Mouse (Mus musculus) stomach, embryonic 15.5 days (tissue): ENCODE data around the gene Mindy4. TPM values are rescaled to one million over a fixed set of nuclear protein-coding genes. Genes with fewer than 3 reads are reported as not detected.

Source experiments
- ATAC-seq: fragments of 200-750 bp; cut with Nextera tagmentation; 2 replicates; pipeline ENCODE4 v1.8.0; 2017; ENCODE audit warnings: low read depth, moderate number of reproducible peaks, moderate TSS enrichment; ENCODE audit not compliant: insufficient read depth, low FRiP score
- H3K27ac ChIP-seq: fragments of 300-500 bp; sonication (generic); 2 replicates; pipeline ENCODE4 v1.5.1; 2015; ENCODE audit warnings: mild to moderate bottlenecking, inconsistent platforms
- H3K27me3 ChIP-seq: fragments of 300-500 bp; sonication (generic); replicated peaks from 2 replicates; pipeline ENCODE4 v1.6.1; 2015; ENCODE audit warnings: inconsistent platforms
- H3K36me3 ChIP-seq: fragments of 300-500 bp; sonication (generic); 2 replicates; pipeline ENCODE4 v1.6.1; 2015; ENCODE audit warnings: inconsistent platforms
- H3K4me1 ChIP-seq: fragments of 300-500 bp; sonication (generic); 2 replicates; pipeline ENCODE4 v1.6.1; 2015; ENCODE audit warnings: inconsistent platforms
- H3K4me2 ChIP-seq: fragments of 300-500 bp; sonication (generic); 2 replicates; pipeline ENCODE4 v1.6.1; 2015; ENCODE audit warnings: mild to moderate bottlenecking, inconsistent platforms
- H3K4me3 ChIP-seq: fragments of 300-500 bp; sonication (generic); replicated peaks from 2 replicates; pipeline ENCODE4 v1.5.1; 2015; ENCODE audit warnings: inconsistent platforms
- H3K9ac ChIP-seq: fragments of 300-500 bp; sonication (generic); 2 replicates; pipeline ENCODE4 v1.6.1; 2015; ENCODE audit warnings: inconsistent platforms
- H3K9me3 ChIP-seq: fragments of 300-500 bp; sonication (generic); 2 replicates; pipeline ENCODE4 v1.6.1; 2016; ENCODE audit warnings: inconsistent platforms
- WGBS: fragments of 180-500 bp; shearing (Covaris S2); methylation state at CpG from one replicate; pipeline ENCODE4 v1.1.7; 2015; 5-methylcytosine and 5-hydroxymethylcytosine counted together
- polyA plus RNA-seq: library from polyadenylated mRNA; unstranded; fragments of >200 nt; fragmentation: Nextera tagmentation; extraction: Ambion mirVana; gene quantifications from 2 replicates; pipeline ENCODE4 v1.2.1, GENCODE M21; 2015

Mindy4 gene
- polyA plus RNA-seq, 1 experiment from 2014 or later, result 8.7 TPM

DNA sequence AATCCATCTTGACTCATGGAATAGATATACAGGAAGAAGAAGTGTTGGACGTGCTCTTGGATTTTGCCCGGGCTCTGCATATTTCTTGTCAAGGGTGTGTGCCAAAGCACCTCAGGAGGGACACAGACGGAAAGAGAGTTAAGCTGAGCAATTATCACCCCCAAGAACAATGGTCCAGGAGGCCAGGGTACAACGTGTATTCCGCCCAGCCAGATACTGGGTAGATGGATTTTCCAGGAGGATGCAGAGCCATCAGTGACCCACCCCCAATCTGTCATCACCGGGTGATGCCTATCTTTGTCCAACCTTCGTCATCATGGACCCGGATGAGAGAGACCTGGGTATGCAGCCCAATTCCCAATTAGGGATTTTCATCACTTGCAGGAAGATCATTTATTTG is 42.5 kb downstream of the Mindy4 start:
- Histone ChIP-seq H3K9me3 (no peaks in the 10 kb centered on the region), H3K27me3 (no peaks in the 10 kb centered on the region), H3K4me2 (no peak overlapping the region), H3K4me1 (no peaks in the 10 kb centered on the region), H3K27ac (no peak overlapping the region), H3K36me3 (no peaks in the 10 kb centered on the region), H3K4me3 (no peak overlapping the region), H3K9ac (no peak overlapping the region)
- no peak for ATAC-seq
- 86% methylated on average over 8 of the region's 8 CpGs for WGBS

DNA sequence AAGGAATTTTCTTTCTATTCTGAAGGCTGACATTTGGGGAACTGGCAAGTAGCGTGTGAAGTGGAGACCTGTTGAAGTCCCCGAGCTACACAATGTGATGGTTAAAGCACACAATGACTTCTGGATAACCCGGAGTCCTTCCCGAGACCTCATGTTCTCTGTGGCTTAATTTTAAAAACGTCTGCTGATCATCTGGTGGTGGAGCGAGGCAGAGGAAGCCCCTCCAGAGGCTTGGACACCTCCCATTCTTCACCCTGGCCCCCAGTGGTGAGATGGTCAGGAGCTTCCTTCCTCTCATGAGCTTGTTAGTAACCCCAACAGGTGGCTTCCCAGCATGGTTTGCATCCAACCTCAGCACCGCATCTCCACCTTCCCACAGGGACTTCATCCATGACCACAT is 43.3 kb downstream of the Mindy4 start:
- 89% methylated on average over 7 of the region's 7 CpGs for WGBS
- no peaks in the 10 kb centered on the region for H3K27me3 ChIP-seq
- no peaks in the 10 kb centered on the region for H3K4me1 ChIP-seq
- no peak for ATAC-seq
- no peak overlapping the region for H3K4me2 ChIP-seq
- H3K9me3 ChIP-seq, result no peaks in the 10 kb centered on the region
- H3K27ac ChIP-seq, result no peak overlapping the region
- no peak overlapping the region for H3K9ac ChIP-seq
- no peaks in the 10 kb centered on the region for H3K36me3 ChIP-seq
- H3K4me3 ChIP-seq, result no peak overlapping the region

DNA sequence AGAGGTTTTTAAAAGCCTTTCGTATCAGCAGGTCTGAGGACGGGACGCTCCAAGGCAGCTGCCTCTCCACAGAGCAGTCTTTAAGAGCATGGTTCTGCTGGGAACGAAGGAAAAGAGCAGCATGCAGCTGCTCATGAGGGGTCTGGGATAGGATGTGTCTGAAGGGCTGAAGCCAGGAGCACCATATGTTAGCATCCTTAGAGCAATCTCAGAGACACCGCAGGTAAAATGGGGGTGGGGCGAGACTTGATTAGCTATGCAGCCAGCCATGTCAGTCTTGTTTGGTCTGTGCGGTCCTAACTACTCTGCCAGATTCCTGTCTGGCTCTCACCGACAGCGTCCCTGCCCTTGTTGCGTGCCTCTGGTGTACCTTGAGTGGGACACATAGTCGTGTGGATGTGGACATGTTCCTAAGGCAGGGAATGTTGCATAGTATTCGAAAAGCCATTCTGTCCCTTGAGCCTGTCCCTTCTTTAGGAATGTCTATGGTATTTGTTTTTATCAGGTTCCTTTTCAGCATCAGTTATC is 43.8 kb downstream of the Mindy4 start:
- Histone ChIP-seq H3K9ac (no peak overlapping the region), H3K27ac (no peak overlapping the region), H3K4me2 (no peak overlapping the region), H3K4me3 (no peak overlapping the region), H3K9me3 (no peaks in the 10 kb centered on the region), H3K4me1 (no peaks in the 10 kb centered on the region), H3K27me3 (no peaks in the 10 kb centered on the region), H3K36me3 (no peaks in the 10 kb centered on the region)
- no peak for ATAC-seq
- 86% methylated on average over 12 of the region's 12 CpGs for WGBS

DNA sequence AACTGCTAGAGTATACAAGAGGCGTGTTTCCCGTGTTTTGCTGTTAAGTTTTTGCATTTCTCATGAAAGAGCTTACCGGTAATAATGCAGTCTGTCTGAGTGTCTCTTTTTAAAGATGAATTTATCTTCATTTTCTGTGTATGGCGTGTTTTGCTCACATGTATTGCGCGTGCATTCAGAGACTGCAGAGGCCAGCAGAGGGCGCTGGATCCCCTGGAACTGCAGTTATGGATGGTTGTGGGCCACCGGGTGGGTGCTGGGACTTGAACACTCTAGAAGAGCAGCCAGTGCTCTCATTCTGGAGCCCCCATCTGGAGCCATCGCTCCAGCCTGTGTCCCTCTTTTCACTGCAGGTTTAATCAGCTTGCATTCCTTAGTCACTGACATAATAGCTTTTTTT is 46.1 kb downstream of the Mindy4 start:
- Histone ChIP-seq H3K4me3 (no peak overlapping the region), H3K4me1 (no peaks in the 10 kb centered on the region)
- WGBS, result 90% methylated on average over 9 of the region's 9 CpGs

DNA sequence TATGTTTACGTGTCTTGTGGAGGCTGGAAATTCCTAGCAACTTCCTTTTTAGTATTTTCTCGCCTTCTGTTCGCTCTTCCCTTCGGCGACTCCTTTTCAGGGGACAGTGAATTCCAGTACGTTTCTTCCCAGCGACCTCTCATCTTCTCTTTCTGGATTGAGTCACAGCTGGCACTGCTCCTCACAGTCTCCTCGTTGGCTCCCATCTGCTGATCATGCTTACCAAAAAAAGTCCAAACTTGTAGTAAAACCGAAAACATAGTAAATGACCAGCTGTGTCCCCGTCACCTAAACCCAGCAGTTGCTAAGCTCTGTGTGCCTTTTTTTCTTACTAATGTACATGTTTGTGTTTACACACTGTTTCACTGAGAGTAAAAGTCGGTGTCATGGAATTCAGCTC is 47.6 kb downstream of the Mindy4 start:
- WGBS, result 73% methylated on average over 11 of the region's 11 CpGs
- no peaks in the 10 kb centered on the region for H3K4me1 ChIP-seq
- H3K36me3 ChIP-seq, result no peaks in the 10 kb centered on the region
- no peaks in the 10 kb centered on the region for H3K9me3 ChIP-seq
- H3K4me2 ChIP-seq, result no peak overlapping the region
- ATAC-seq, result no peak
- no peak overlapping the region for H3K9ac ChIP-seq
- H3K27me3 ChIP-seq, result no peaks in the 10 kb centered on the region
- H3K27ac ChIP-seq, result no peak overlapping the region
- H3K4me3 ChIP-seq, result no peak overlapping the region

More for the DNA sequence above, 46.1 kb downstream of the Mindy4 start:
- Histone ChIP-seq H3K4me2 (no peak overlapping the region), H3K27me3 (no peaks in the 10 kb centered on the region), H3K9me3 (no peaks in the 10 kb centered on the region), H3K27ac (no peak overlapping the region), H3K9ac (no peak overlapping the region), H3K36me3 (no peaks in the 10 kb centered on the region)
- no peak for ATAC-seq

DNA sequence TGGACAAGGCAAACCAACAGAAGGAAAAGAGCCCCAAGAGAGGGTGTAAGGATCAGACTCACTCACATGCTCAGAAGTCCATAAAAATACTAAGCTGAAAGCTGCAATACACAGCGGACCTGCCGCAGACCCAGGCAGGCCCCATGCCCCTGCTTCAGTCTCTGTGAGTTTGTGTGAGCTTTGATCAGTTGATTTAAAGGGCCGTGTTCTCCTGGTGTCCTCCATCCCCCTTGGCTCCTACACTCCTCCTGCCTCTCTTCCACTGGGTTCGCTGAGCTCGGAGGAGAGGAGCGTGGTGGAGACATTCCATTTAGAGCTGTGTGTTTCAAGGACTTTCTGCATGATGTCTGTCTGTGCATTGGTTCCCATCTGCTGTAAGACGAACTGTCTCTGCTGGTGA is 48.4 kb downstream of the Mindy4 start:
- Histone ChIP-seq H3K9me3 (no peaks in the 10 kb centered on the region), H3K27me3 (no peaks in the 10 kb centered on the region), H3K9ac (no peak overlapping the region), H3K4me2 (no peak overlapping the region), H3K36me3 (no peaks in the 10 kb centered on the region), H3K27ac (no peak overlapping the region), H3K4me3 (no peak overlapping the region), H3K4me1 (no peaks in the 10 kb centered on the region)
- ATAC-seq, result no peak
- 73% methylated on average over 7 of the region's 7 CpGs for WGBS

DNA sequence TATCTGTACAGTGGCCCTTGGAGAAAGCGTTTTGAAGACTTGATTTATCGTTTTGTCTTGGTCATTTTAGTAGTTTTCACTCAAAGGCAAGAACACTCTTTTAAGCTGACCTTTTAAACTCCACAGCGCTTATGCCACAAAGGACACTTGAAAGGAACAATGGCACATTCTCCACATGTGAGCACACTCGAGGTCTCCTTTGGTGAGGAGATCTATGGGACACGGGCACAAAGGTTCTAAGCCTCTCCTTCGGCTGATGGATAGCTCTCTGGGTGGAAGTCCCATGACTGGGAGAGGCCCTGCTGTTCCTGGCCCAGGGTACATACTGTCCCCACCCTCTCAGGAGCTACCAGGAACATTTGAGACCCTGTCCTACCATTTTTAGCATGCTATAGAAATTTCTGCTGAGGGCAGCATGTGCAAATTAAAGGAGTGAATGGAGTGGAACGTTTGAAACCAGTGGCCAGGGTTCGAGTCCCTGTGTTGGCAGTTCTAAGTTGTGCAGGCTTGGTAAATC is 49.6 kb downstream of the Mindy4 start:
- Histone ChIP-seq H3K4me1 (no peaks in the 10 kb centered on the region), H3K27me3 (no peaks in the 10 kb centered on the region), H3K9ac (no peak overlapping the region), H3K4me2 (no peak overlapping the region), H3K36me3 (no peaks in the 10 kb centered on the region), H3K9me3 (no peaks in the 10 kb centered on the region), H3K27ac (no peak overlapping the region), H3K4me3 (no peak overlapping the region)
- 81% methylated on average over 8 of the region's 8 CpGs for WGBS
- ATAC-seq, result no peak

DNA sequence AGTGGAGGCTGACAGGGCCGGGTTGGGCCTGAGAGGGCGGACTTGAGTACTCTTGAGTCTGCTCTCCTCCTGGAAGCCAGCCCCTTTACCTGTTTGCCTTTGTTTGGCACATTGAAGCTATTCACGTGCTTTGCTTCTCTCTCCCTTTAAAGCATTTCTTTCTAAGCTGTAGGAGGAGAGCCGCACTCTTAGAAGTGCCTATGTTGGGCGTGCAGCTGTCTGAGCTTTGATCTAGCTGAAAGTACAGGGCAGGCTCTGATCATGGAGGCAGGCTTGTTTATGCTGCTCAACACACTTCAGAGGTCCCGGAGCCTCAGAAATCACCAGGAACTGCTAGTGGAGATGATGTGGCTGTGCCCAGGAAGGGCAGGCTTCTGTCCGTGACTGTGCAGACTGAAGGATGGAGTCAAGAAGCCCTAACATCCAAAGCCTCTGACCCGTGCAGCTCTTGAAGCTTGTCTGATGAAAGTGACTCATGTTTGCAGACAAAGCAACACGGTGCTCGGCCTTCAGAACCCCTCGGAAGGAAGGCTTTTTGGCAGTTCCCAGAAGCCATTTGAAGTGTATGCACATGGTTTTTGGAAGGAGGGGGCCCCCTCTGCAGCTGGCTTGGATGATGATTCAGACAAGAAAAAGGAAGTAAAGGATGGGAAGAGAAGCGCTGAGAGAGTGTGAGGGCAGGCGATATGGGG is 53.5 kb downstream of the Mindy4 start:
- no peak overlapping the region for H3K4me2 ChIP-seq
- H3K9ac ChIP-seq, result no peak overlapping the region
- no peaks in the 10 kb centered on the region for H3K36me3 ChIP-seq
- no peaks in the 10 kb centered on the region for H3K9me3 ChIP-seq
- no peak for ATAC-seq
- 71% methylated on average over 13 of the region's 13 CpGs for WGBS
- H3K4me3 ChIP-seq, result no peak overlapping the region
- no peaks in the 10 kb centered on the region for H3K4me1 ChIP-seq
- H3K27ac ChIP-seq, result no peak overlapping the region
- H3K27me3 ChIP-seq, result no peaks in the 10 kb centered on the region

DNA sequence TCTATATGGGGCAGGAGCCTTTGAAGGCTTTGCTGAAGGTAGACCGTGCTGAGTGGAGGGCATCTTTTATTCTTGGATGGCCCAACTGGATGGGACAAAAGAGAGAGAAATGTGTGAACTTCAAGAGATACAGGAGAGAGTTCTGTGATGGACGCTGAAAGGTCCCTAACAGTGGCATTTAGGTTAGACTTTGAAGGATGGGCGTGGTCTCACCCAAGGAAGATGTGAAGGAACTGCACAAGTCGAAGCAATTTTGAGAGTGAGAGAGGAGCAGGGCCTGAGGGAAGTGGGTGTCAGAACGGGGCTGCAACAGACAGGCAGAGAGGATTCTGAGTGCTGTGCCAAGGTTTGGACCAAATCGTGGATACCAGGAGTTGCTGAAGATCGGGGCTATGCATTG is 54.1 kb downstream of the Mindy4 start:
- ATAC-seq, result no peak
- Histone ChIP-seq H3K4me2 (no peak overlapping the region), H3K9ac (no peak overlapping the region), H3K4me3 (no peak overlapping the region), H3K36me3 (no peaks in the 10 kb centered on the region), H3K27me3 (no peaks in the 10 kb centered on the region), H3K9me3 (no peaks in the 10 kb centered on the region), H3K27ac (no peak overlapping the region), H3K4me1 (no peaks in the 10 kb centered on the region)
- 80% methylated on average over 7 of the region's 7 CpGs for WGBS

DNA sequence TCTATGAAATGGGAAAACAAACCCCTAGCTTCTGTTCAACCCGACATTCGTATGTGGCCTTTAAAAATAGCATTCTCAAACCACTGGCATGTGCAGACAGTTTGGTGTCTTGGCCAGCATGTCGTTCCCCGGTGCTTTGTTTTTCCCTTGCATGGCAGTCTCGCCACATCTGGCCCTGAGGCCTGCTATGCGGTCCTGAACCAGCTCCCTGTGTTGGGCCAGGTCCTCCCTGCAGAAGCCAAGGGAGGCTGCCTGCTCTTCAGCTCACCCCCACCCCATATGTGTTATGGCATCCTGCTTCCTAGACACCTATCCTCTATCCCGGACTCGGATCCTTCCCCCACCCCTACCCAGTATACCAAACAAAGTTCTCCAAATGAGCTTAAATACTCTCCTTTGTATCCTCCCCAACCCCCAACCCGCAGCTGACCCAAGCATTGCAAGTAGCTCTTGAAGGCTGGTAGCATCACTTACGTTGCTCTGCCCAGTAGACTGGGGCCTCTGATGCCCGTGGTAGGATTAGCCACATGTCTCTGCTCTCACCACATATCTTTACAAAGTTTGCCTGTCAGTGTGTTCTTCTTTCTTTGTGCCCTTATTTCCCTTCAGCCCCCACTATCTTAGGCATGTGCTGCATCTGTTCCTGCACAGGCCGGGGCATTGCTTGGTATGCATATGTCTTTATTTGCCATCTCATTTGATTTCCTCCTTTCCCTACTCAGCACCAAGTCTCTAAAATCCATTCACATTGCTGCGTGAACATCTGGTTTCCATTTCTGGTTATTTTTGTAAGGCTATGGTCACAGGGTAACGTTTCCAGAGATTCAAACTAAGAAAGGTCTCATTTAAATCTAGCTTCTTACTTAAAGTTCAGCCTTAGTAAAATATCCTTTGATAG is 55.5 kb downstream of the Mindy4 start:
- ATAC-seq, result no peak
- WGBS, result 82% methylated on average over 14 of the region's 14 CpGs
- Histone ChIP-seq H3K4me3 (no peak overlapping the region), H3K27me3 (no peaks in the 10 kb centered on the region), H3K4me2 (no peak overlapping the region), H3K9me3 (no peaks in the 10 kb centered on the region), H3K4me1 (no peaks in the 10 kb centered on the region), H3K9ac (no peak overlapping the region), H3K27ac (no peak overlapping the region), H3K36me3 (no peaks in the 10 kb centered on the region)

DNA sequence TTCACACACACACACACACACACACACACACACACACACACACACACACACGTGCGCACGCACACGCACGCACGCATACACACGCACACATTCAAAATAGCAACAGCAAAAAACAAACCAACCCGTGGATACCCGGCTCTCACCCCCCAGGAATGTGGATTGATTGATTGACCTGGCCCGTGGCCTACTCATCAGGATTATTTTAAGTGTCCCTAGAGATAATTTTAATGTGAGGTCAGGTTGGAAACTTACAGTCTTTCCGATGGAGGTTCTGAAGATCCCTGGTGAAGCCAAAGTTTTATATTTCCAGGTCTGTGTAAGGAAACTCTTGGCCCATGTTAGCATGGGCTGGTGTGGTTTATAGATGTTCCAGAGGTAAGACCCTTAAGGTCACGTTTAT is 59.0 kb downstream of the Mindy4 start:
- no peaks in the 10 kb centered on the region for H3K36me3 ChIP-seq
- no peaks in the 10 kb centered on the region for H3K4me1 ChIP-seq
- no peak overlapping the region for H3K4me2 ChIP-seq
- no peak for ATAC-seq
- no peak overlapping the region for H3K4me3 ChIP-seq
- no peaks in the 10 kb centered on the region for H3K27me3 ChIP-seq
- WGBS, result 72% methylated on average over 12 of the region's 12 CpGs
- H3K9ac ChIP-seq, result no peak overlapping the region
- no peaks in the 10 kb centered on the region for H3K9me3 ChIP-seq
- H3K27ac ChIP-seq, result no peak overlapping the region

DNA sequence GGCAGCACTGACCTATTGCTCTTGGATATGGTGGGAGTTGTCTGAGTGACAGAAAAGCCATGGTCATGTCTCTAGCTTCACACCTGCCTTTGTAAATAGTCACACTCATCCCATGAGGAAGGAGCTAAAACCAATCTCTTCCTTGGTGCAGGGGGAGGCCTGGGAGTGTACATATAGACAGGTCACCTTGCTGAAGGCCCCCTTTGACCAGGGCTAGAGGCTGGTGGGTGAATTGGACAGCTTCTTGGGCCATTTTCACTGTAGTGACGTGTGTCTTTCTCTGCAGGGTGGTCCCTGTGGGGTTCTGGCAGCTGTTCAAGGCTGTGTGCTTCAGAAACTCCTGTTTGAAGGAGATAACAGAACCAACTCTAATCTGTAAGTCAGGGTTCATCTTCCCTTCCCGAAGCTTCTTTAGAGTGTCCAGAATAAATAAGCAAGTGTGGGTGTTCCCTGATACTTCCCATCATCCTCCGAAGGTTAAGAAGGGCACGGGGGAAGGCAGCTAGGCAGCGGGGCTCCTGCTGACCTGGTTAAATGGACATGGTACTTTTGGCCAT is 60.4 kb downstream of the Mindy4 start:
- Histone ChIP-seq H3K9me3 (no peaks in the 10 kb centered on the region), H3K4me1 (no peaks in the 10 kb centered on the region), H3K36me3 (no peaks in the 10 kb centered on the region), H3K27me3 (no peaks in the 10 kb centered on the region), H3K4me2 (no peak overlapping the region), H3K27ac (no peak overlapping the region), H3K4me3 (no peak overlapping the region), H3K9ac (no peak overlapping the region)
- WGBS, result 72% methylated on average over 5 of the region's 5 CpGs
- peak; percentile 69; the same call in 1 of the 2 replicates for ATAC-seq
